Mouse (Mus musculus) MEL (cell line): ENCODE data around the gene Pde4a. TPM values are rescaled to one million over a fixed set of nuclear protein-coding genes. Genes with fewer than 3 reads are reported as not detected.

ENCODE experiments used
- DNase-seq: peaks from one replicate; pipeline ENCODE4 v3.0.0; 2011; ENCODE audit warnings: low read depth, low spot score
- H3K27ac ChIP-seq: 2 replicates; pipeline ENCODE4 v1.5.1; 2012; ENCODE audit warnings: low read depth, mild to moderate bottlenecking, control low read depth, low read length, moderate library complexity; ENCODE audit not compliant: control insufficient read depth
- H3K27me3 ChIP-seq, 2 experiments: fragments of 150-350 bp in 1 of 2; sonication (generic) in 1 of 2; 2 replicates each; pipeline ENCODE4 v1.6.1; 2012; ENCODE audit warnings: low read length in 2 of 2, mild to moderate bottlenecking in 2 of 2, improper control_type of control experiment in 1 of 2, moderate library complexity in 1 of 2; ENCODE audit not compliant: insufficient read depth in 2 of 2, control insufficient read depth in 1 of 2
- H3K36me3 ChIP-seq, 2 experiments: 2 replicates each; pipeline ENCODE4 v1.6.1; 2012 to 2014; ENCODE audit warnings: low read length in 2 of 2, improper control_type of control experiment in 1 of 2, inconsistent platforms in 1 of 2, mild to moderate bottlenecking in 1 of 2; ENCODE audit not compliant: insufficient read depth in 2 of 2, control insufficient read depth in 1 of 2
- H3K4me1 ChIP-seq, 2 experiments: fragments of 150-350 bp in 1 of 2; sonication (generic) in 1 of 2; 2 replicates each; pipeline ENCODE4 v1.6.1; 2012; ENCODE audit warnings: low read length in 2 of 2, improper control_type of control experiment in 1 of 2, mild to moderate bottlenecking in 1 of 2; ENCODE audit not compliant: insufficient read depth in 2 of 2, control insufficient read depth in 1 of 2
- H3K4me3 ChIP-seq, 2 experiments: fragments of 150-350 bp in 1 of 2; sonication (generic) in 1 of 2; 2 replicates each; pipeline ENCODE4 v1.5.1; 2012; ENCODE audit warnings: low read depth in 2 of 2, low read length in 2 of 2, mild to moderate bottlenecking in 2 of 2, moderate library complexity in 2 of 2, control low read depth in 1 of 2, improper control_type of control experiment in 1 of 2; ENCODE audit not compliant: control insufficient read depth in 1 of 2, insufficient read depth in 1 of 2
- H3K79me2 ChIP-seq: 2 replicates; pipeline ENCODE4 v1.6.1; 2012; ENCODE audit warnings: mild to moderate bottlenecking, low read length, moderate library complexity; ENCODE audit not compliant: control insufficient read depth, poor library complexity, insufficient read depth
- H3K9ac ChIP-seq: 2 replicates; pipeline ENCODE4 v1.6.1; 2012; ENCODE audit warnings: low read depth, mild to moderate bottlenecking, control low read depth, low read length, moderate library complexity; ENCODE audit not compliant: control insufficient read depth, poor library complexity, severe bottlenecking
- H3K9me3 ChIP-seq: fragments of 150-350 bp; sonication (generic); replicated peaks from 2 replicates; pipeline ENCODE4 v1.6.1; 2012; ENCODE audit warnings: mild to moderate bottlenecking, low read length, improper control_type of control experiment, moderate library complexity; ENCODE audit not compliant: insufficient read depth
- BHLHE40 ChIP-seq: IDR thresholded peaks from 2 replicates; pipeline ENCODE4 v1.6.1; 2012; ENCODE audit warnings: low read depth, mild to moderate bottlenecking, inconsistent platforms, low read length, improper control_type of control experiment, borderline replicate concordance
- CHD1 ChIP-seq: IDR thresholded peaks from 2 replicates; pipeline ENCODE4 v1.6.1; 2012; ENCODE audit warnings: low read depth, mild to moderate bottlenecking, inconsistent platforms, low read length, improper control_type of control experiment
- CTCF ChIP-seq, 3 experiments: IDR thresholded peaks in 2 of 3; conservative IDR thresholded peaks in 1 of 3; 2 replicates each; pipeline ENCODE4 v1.5.1; 2011 to 2012; ENCODE audit warnings: low read length in 3 of 3, low read depth in 2 of 3, mild to moderate bottlenecking in 2 of 3, improper control_type of control experiment in 1 of 3, inconsistent platforms in 1 of 3, mixed read lengths in 1 of 3, moderate library complexity in 1 of 3; ENCODE audit not compliant: control insufficient read depth in 1 of 3, insufficient read depth in 1 of 3, poor library complexity in 1 of 3, severe bottlenecking in 1 of 3
- E2F4 ChIP-seq: IDR thresholded peaks from 2 replicates; pipeline ENCODE4 v1.6.1; 2011; ENCODE audit warnings: low read depth, low read length, improper control_type of control experiment, borderline replicate concordance
- ETS1 ChIP-seq: IDR thresholded peaks from 2 replicates; pipeline ENCODE4 v1.6.1; 2012; ENCODE audit warnings: low read depth, mild to moderate bottlenecking, inconsistent platforms, low read length, improper control_type of control experiment, moderate library complexity
- GATA1 ChIP-seq: IDR thresholded peaks from 2 replicates; pipeline ENCODE4 v1.6.1; 2011; ENCODE audit warnings: low read depth, low read length, improper control_type of control experiment
- HCFC1 ChIP-seq: IDR thresholded peaks from 2 replicates; pipeline ENCODE4 v1.6.1; 2012; ENCODE audit warnings: low read depth, mild to moderate bottlenecking, inconsistent platforms, low read length, improper control_type of control experiment, moderate library complexity
- JUND ChIP-seq: IDR thresholded peaks from 2 replicates; pipeline ENCODE4 v1.6.1; 2011; ENCODE audit warnings: low read depth, mild to moderate bottlenecking, improper control_type of control experiment, low read length
- MAFK ChIP-seq: IDR thresholded peaks from 2 replicates; pipeline ENCODE4 v1.6.1; 2011; ENCODE audit warnings: low read depth, mild to moderate bottlenecking, low read length, improper control_type of control experiment, borderline replicate concordance
- MAZ ChIP-seq: IDR thresholded peaks from 2 replicates; pipeline ENCODE4 v1.6.1; 2012; ENCODE audit warnings: low read depth, mild to moderate bottlenecking, inconsistent platforms, low read length, improper control_type of control experiment
- MXI1 ChIP-seq: IDR thresholded peaks from 2 replicates; pipeline ENCODE4 v1.6.1; 2011; ENCODE audit warnings: mild to moderate bottlenecking, low read depth, low read length, improper control_type of control experiment
- MYC ChIP-seq: IDR thresholded peaks from 2 replicates; pipeline ENCODE4 v1.6.1; 2011; ENCODE audit warnings: low read depth, mild to moderate bottlenecking, low read length, improper control_type of control experiment, moderate library complexity
- NELFE ChIP-seq: IDR thresholded peaks from 2 replicates; pipeline ENCODE4 v1.6.1; 2011; ENCODE audit warnings: low read depth, low read length, improper control_type of control experiment
- NRF1 ChIP-seq: IDR thresholded peaks from 2 replicates; pipeline ENCODE4 v1.6.1; 2014; ENCODE audit warnings: low read depth, mild to moderate bottlenecking, inconsistent platforms, low read length, improper control_type of control experiment, moderate library complexity; ENCODE audit not compliant: poor library complexity, insufficient read depth, severe bottlenecking
- POLR2A ChIP-seq, 2 experiments: IDR thresholded peaks; 2 replicates each; pipeline ENCODE4 v1.6.1; 2011 to 2012; ENCODE audit warnings: low read length in 2 of 2, mild to moderate bottlenecking in 2 of 2, control low read depth in 1 of 2, improper control_type of control experiment in 1 of 2, low read depth in 1 of 2, moderate library complexity in 1 of 2; ENCODE audit not compliant: control insufficient read depth in 1 of 2, insufficient read depth in 1 of 2, poor library complexity in 1 of 2
- POLR2AphosphoS2 ChIP-seq: IDR thresholded peaks from 2 replicates; pipeline ENCODE4 v1.6.1; 2011; ENCODE audit warnings: low read length, improper control_type of control experiment
- POLR2AphosphoS5 ChIP-seq: IDR thresholded peaks from 2 replicates; pipeline ENCODE4 v1.6.1; 2012; ENCODE audit warnings: low read depth, borderline replicate concordance, mild to moderate bottlenecking, inconsistent platforms, low read length, moderate library complexity, mixed read lengths
- RAD21 ChIP-seq: IDR thresholded peaks from 2 replicates; pipeline ENCODE4 v1.6.1; 2011; ENCODE audit warnings: mild to moderate bottlenecking, low read depth, low read length, improper control_type of control experiment
- SIN3A ChIP-seq: IDR thresholded peaks from 2 replicates; pipeline ENCODE4 v1.6.1; 2012; ENCODE audit warnings: low read length, improper control_type of control experiment, inconsistent platforms
- SMC3 ChIP-seq: IDR thresholded peaks from 2 replicates; pipeline ENCODE4 v1.6.1; 2011; ENCODE audit warnings: low read depth, low read length, improper control_type of control experiment
- TAL1 ChIP-seq: IDR thresholded peaks from 2 replicates; pipeline ENCODE4 v1.6.1; 2012; ENCODE audit warnings: mild to moderate bottlenecking, inconsistent platforms, low read length, moderate library complexity, mixed read lengths
- TBP ChIP-seq: IDR thresholded peaks from 2 replicates; pipeline ENCODE4 v1.8.0; 2011; ENCODE audit warnings: low read depth, low read length, improper control_type of control experiment
- TCF12 ChIP-seq: IDR thresholded peaks from 2 replicates; pipeline ENCODE4 v1.6.1; 2014; ENCODE audit warnings: low read depth, mild to moderate bottlenecking, inconsistent platforms, low read length, improper control_type of control experiment, moderate library complexity
- UBTF ChIP-seq: IDR thresholded peaks from 2 replicates; pipeline ENCODE4 v1.6.1; 2012; ENCODE audit warnings: low read depth, mild to moderate bottlenecking, inconsistent platforms, low read length, improper control_type of control experiment, moderate library complexity, borderline replicate concordance; ENCODE audit not compliant: insufficient read depth
- USF1 ChIP-seq: IDR thresholded peaks from 2 replicates; pipeline ENCODE4 v1.6.1; 2014; ENCODE audit warnings: low read depth, mild to moderate bottlenecking, inconsistent platforms, low read length, improper control_type of control experiment, moderate library complexity
- ZKSCAN1 ChIP-seq: IDR thresholded peaks from 2 replicates; pipeline ENCODE4 v1.6.1; 2012; ENCODE audit warnings: low read depth, mild to moderate bottlenecking, inconsistent platforms, low read length, improper control_type of control experiment, moderate library complexity
- ZMIZ1 ChIP-seq: IDR thresholded peaks from 2 replicates; pipeline ENCODE4 v1.6.1; 2012; ENCODE audit warnings: low read depth, mild to moderate bottlenecking, inconsistent platforms, low read length, improper control_type of control experiment, moderate library complexity
- ZNF384 ChIP-seq: IDR thresholded peaks from 2 replicates; pipeline ENCODE4 v1.6.1; 2012; ENCODE audit warnings: low read depth, mild to moderate bottlenecking, inconsistent platforms, low read length, improper control_type of control experiment
- polyA plus RNA-seq, 2 experiments: library from polyadenylated mRNA; stranded (reverse) in 1 of 2; unstranded in 1 of 2; fragments of >175 nt in 1 of 2; fragments of >200 nt in 1 of 2; gene quantifications; 2 replicates each; pipeline versions ENCODE4 v1.2.1 to v1.2.4; 2012; ENCODE audit warnings: low replicate concordance in 2 of 2, low read depth in 1 of 2; ENCODE audit not compliant: insufficient read length in 2 of 2, insufficient read depth in 1 of 2, missing spikeins in 1 of 2
- total RNA-seq: library from RNA; depleted of rRNA; stranded (reverse); fragments of 300-350 nt; gene quantifications from 2 replicates; pipeline ENCODE4 v1.2.3, GENCODE M21; 2012

The Pde4a gene
- total and polyA plus RNA-seq, 3 experiments, result 16.6 to 53.9 (median 45.6) TPM

GRCm38 (mm10) chr9:21166516-21166915, 1.0 kb downstream of the Pde4a start:
- peak overlapping the region; percentile 71 to 81 for H3K4me3 ChIP-seq
- peaks cover 13 to 34% of the 10 kb centered on the region in 2 experiments for H3K4me1 ChIP-seq
- H3K27ac ChIP-seq, result peak overlapping the region; percentile 79
- no peak for TF ChIP-seq TBP
- no peak for TF ChIP-seq ZKSCAN1
- TF ChIP-seq CHD1, result no peak
- TF ChIP-seq USF1, result no peak
- TF ChIP-seq ZNF384, result no peak
- TF ChIP-seq POLR2A (IDR thresholded peaks at IDR 0.05; ENCODE audit: control insufficient read depth in 1 of 2, insufficient read depth in 1 of 2, low read depth in 1 of 2, low read length in 2 of 2, poor library complexity in 1 of 2), result no peak; a peak in 2 of 4 replicates
- no peak for TF ChIP-seq POLR2AphosphoS5
- TF ChIP-seq TCF12, result no peak
- no peak for TF ChIP-seq E2F4
- TF ChIP-seq HCFC1, result no peak
- no peak for TF ChIP-seq MAFK
- TF ChIP-seq POLR2AphosphoS2, result no peak
- TF ChIP-seq JUND, result no peak
- TF ChIP-seq ZMIZ1, result no peak
- TF ChIP-seq NRF1, result no peak
- no peak for TF ChIP-seq MYC
- no peak for DNase-seq
- peaks cover 0 to 21% of the 10 kb centered on the region in 2 experiments; a peak in 2 of 4 replicates for H3K36me3 ChIP-seq
- H3K9me3 ChIP-seq, result no peaks in the 10 kb centered on the region
- peaks cover 29% of the 10 kb centered on the region for H3K79me2 ChIP-seq
- H3K27me3 ChIP-seq, result no peaks in the 10 kb centered on the region
- peak overlapping the region; percentile 82 for H3K9ac ChIP-seq

GRCm38 (mm10) chr9:21167140-21168097, 1.9 kb downstream of the Pde4a start:
- peaks cover 22 to 37% of the 10 kb centered on the region in 2 experiments for H3K4me1 ChIP-seq
- H3K79me2 ChIP-seq, result peaks cover 37% of the 10 kb centered on the region
- no peaks in the 10 kb centered on the region for H3K9me3 ChIP-seq
- H3K9ac ChIP-seq, result peak overlapping the region; percentile 82
- peaks cover 0 to 25% of the 10 kb centered on the region in 2 experiments; a peak in 2 of 4 replicates for H3K36me3 ChIP-seq
- DNase-seq, result peak; percentile 95
- H3K27me3 ChIP-seq, result no peaks in the 10 kb centered on the region
- H3K27ac ChIP-seq, result peak overlapping the region; percentile 79
- peak overlapping the region; percentile 71 to 81 for H3K4me3 ChIP-seq
- TF ChIP-seq MYC (no peak), CHD1 (no peak), UBTF (no peak; the same call in 1 of the 2 replicates), MAZ (no peak), NELFE (no peak), POLR2A (IDR thresholded peaks at IDR 0.05; ENCODE audit: control insufficient read depth in 1 of 2, insufficient read depth in 1 of 2, low read depth in 1 of 2, low read length in 2 of 2, poor library complexity in 1 of 2) (peak in 1 of 2 experiments; percentile 50; a peak in 1 of 4 replicates), ETS1 (no peak), HCFC1 (no peak), SIN3A (no peak), ZMIZ1 (no peak), MXI1 (no peak), ZNF384 (no peak), JUND (no peak), RAD21 (no peak), TCF12 (no peak), POLR2AphosphoS5 (peak; percentile 61; the same call in 1 of the 2 replicates), ZKSCAN1 (no peak), GATA1 (peak; percentile 93), BHLHE40 (no peak), SMC3 (no peak), CTCF (IDR thresholded peaks at IDR 0.05 in 2 of 3, conservative IDR thresholded peaks at IDR 0.05 in 1 of 3; ENCODE audit: control insufficient read depth in 1 of 3, insufficient read depth in 1 of 3, low read depth in 2 of 3, low read length in 3 of 3, poor library complexity in 1 of 3, severe bottlenecking in 1 of 3) (no peak), TBP (peak; percentile 90), TAL1 (peak; percentile 66)
